Mouse (Mus musculus): ENCODE results near the gene Krt10. TPM values are rescaled to one million over a fixed set of nuclear protein-coding genes. Genes with fewer than 3 reads are reported as not detected.
A peak's percentile ranks its signal among the peaks of the same experiment; 100 is the strongest.

The Krt10 gene
- total RNA-seq, 2 experiments from 2014 or later: 9.5 to 12.3 TPM

GRCm38 (mm10) chr11:99379568-99379967 is 9.6 kb downstream of the Krt10 start:
- peak; percentile 77 for DNase-seq
- intact Hi-C loops (cut with DNase I): no loop called here

- intact Hi-C loops (cut with DNase I): no loop called here
- DNase-seq: no peak
Observed at GRCm38 (mm10) chr11:99374803-99375202, 14.4 kb downstream of the Krt10 start, which contains the start of gene Krt28. TSS of gene Krt28 (minus strand) at chr11:99374903.

- intact Hi-C loops (cut with DNase I): no loop called here
- peak; percentile 18 for DNase-seq
Observed at GRCm38 (mm10) chr11:99369853-99370451, 19.2 kb downstream of the Krt10 start.

DNA sequence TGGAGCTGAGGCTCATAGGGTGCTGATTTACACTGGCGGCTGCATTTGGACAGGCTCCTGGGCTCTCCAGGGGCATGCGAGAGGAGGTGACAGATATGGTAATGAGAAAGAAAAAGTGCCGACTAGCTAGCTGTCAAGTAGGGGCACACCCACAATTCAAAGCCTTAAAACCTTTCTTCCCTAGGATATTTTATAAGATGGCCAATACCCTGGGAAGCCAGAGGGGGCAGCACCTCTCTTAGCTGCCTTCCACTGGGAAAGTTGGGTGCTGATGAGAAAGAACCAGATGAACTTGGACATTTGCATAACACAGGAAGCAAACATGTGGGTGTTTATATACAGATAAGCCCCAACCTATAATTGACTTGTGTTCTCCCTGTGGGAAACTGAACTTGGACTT is 19.9 kb downstream of the Krt10 start:
- intact Hi-C loops (cut with DNase I): no loop called here
- no peak for DNase-seq

- peak; percentile 26 for DNase-seq
- intact Hi-C loops (cut with DNase I): no loop called here
Observed at GRCm38 (mm10) chr11:99366791-99367190, 22.4 kb downstream of the Krt10 start.

GRCm38 (mm10) chr11:99364412-99364811 is 24.8 kb downstream of the Krt10 start:
- peak; percentile 38 for DNase-seq
- intact Hi-C loops (cut with DNase I): loop anchor here (5.0 kb wide), 1 partner anchor 52 kb away; no protein-coding TSS in a partner anchor

DNA sequence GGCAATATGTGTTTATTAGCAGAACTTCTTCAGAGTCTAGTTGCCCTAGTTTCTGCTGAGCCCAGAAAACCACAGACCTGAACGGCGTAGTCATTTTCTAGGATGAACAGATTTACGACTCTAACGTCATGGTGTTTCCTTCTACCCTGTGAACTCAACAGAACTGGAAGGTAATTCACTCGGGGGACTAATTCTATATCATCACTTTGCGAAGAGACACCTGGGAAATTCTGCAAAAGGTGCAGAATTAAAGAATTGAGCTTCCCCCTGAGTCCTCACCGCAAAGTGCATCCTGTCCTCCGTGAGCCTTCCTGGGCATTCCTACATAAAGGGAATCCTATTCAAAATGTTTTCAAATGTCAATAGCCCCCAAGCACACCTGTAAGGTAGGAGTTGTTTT is 27.7 kb downstream of the Krt10 start:
- DNase-seq: no peak
- intact Hi-C loops (cut with DNase I): loop anchor here (5.0 kb wide), 1 partner anchor 49 kb away; no protein-coding TSS in a partner anchor

- no peak for DNase-seq
- intact Hi-C loops (cut with DNase I): no loop called here
Observed at GRCm38 (mm10) chr11:99351004-99351403, 38.2 kb downstream of the Krt10 start, which contains the start of gene Krt27. TSS of gene Krt27 (minus strand) at chr11:99351104.

- DNase-seq: peak; percentile 8
- intact Hi-C loops (cut with DNase I): no loop called here
Observed at GRCm38 (mm10) chr11:99339299-99339847, 49.8 kb downstream of the Krt10 start.

DNA sequence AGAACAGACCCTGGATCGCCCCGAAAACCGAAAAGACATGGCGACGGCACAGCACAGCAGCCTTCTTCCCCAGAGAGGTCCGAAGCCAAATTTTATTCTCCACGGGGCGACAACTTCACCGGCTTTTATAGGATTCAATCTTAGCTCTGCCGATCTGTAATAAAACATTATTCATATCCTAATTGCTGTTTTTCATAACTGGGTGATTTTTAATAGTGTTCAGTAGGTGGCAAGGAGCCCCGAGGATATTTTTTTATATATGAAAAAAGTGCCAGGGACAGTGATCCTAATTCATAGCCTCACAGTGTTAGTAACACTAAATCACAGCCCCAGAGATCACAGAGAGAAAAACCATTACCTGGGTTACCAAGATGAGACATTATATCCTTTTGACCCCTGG is 51.3 kb downstream of the Krt10 start, which contains the start of gene Krt26:
Gene Krt26, minus strand, starts transcription at position 101 of the 400 bp plus-strand sequence.
- DNase-seq: no peak
- intact Hi-C loops (cut with DNase I): no loop called here

Other genes starting within 250 kb of the Krt10 start
- gene Ccr7, start 234.3 kb downstream of the Krt10 start, total RNA-seq (2021): not detected
- 100 to 1,000 TPM; 136 to 140 TPM for gene Smarce1, start 158.3 kb downstream of the Krt10 start, total RNA-seq (2021)
- 10 to 100 TPM in 1 of 2 experiments, 1 to 10 TPM in 1; 9.2 to 10.8 TPM for gene Krt222, start 145.3 kb downstream of the Krt10 start, total RNA-seq (2021)
- not detected for gene Krt24, start 104.1 kb downstream of the Krt10 start, total RNA-seq (2021)
- gene Krt25, start 66.4 kb downstream of the Krt10 start, total RNA-seq (2021): not detected
- not detected for gene Krt26, start 51.4 kb downstream of the Krt10 start, total RNA-seq (2021)
- not detected for gene Krt27, start 38.3 kb downstream of the Krt10 start, total RNA-seq (2021)
- gene Krt28, start 14.5 kb downstream of the Krt10 start, total RNA-seq (2021): not detected
- gene Krt12, start 32.9 kb upstream of the Krt10 start, total RNA-seq (2021): 1 to 10 TPM; 1.2 to 1.7 TPM
- gene Krt20, start 48.8 kb upstream of the Krt10 start, total RNA-seq (2021): not detected
- gene Krt23, start 103.8 kb upstream of the Krt10 start, total RNA-seq (2021): not detected
- not detected for gene Krt39, start 132.0 kb upstream of the Krt10 start, total RNA-seq (2021)
- not detected for gene Krt40, start 153.8 kb upstream of the Krt10 start, total RNA-seq (2021)
- not detected for gene Krtap3-3, start 161.5 kb upstream of the Krt10 start, total RNA-seq (2021)
- gene Krtap3-2, start 167.5 kb upstream of the Krt10 start, total RNA-seq (2021): not detected
- not detected for gene Gm11939, start 170.1 kb upstream of the Krt10 start, total RNA-seq (2021)
- not detected for gene Krtap3-1, start 177.3 kb upstream of the Krt10 start, total RNA-seq (2021)
- gene Krtap1-5, start 191.7 kb upstream of the Krt10 start, total RNA-seq (2021): not detected
- not detected for gene Krtap1-4, start 194.3 kb upstream of the Krt10 start, total RNA-seq (2021)
- not detected for gene Krtap1-3, start 202.0 kb upstream of the Krt10 start, total RNA-seq (2021)
- gene Krtap9-3, start 208.7 kb upstream of the Krt10 start, total RNA-seq (2021): not detected
- not detected for gene Gm11938, start 213.9 kb upstream of the Krt10 start, total RNA-seq (2021)
- gene Gm11937, start 220.8 kb upstream of the Krt10 start, total RNA-seq (2021): not detected
- not detected for gene Krtap2-4, start 225.5 kb upstream of the Krt10 start, total RNA-seq (2021)
- not detected for gene Gm11562, start 231.1 kb upstream of the Krt10 start, total RNA-seq (2021)
- not detected for gene Krtap4-1, start 238.9 kb upstream of the Krt10 start, total RNA-seq (2021)
- gene Krtap4-2, start 245.7 kb upstream of the Krt10 start, total RNA-seq (2021): not detected

All from left cerebral cortex, postnatal 4 days (tissue).